Mouse (Mus musculus): Measurements from ENCODE around the gene Zfp628.

Gene Zfp628

GRCm38 (mm10) chr7:4918681-4919080 is 3.7 kb downstream of the Zfp628 start:
- no peak for DNase-seq (ENCODE audit: low spot score)

GRCm38 (mm10) chr7:4919096-4919495 is 4.1 kb downstream of the Zfp628 start:
- DNase-seq (ENCODE audit: low spot score): no peak

GRCm38 (mm10) chr7:4919971-4920370 is 5.0 kb downstream of the Zfp628 start:
- DNase-seq (ENCODE audit: low spot score): no peak

- no peak for DNase-seq (ENCODE audit: low spot score)
These were observed 5.5 kb downstream of the Zfp628 start for GRCm38 (mm10) chr7:4920496-4920895.

- no peak for DNase-seq (ENCODE audit: low spot score)
These were observed 6.2 kb downstream of the Zfp628 start for GRCm38 (mm10) chr7:4920976-4921823.

- DNase-seq (ENCODE audit: low spot score): no peak
These were observed 6.9 kb downstream of the Zfp628 start, which contains the start of gene Nat14 for GRCm38 (mm10) chr7:4921824-4922482. Gene Nat14 (plus strand): TSS chr7:4922028.

GRCm38 (mm10) chr7:4922508-4922907 is 7.5 kb downstream of the Zfp628 start:
- peak; percentile 89 for DNase-seq (ENCODE audit: low spot score)

- DNase-seq (ENCODE audit: low spot score): peak; percentile 91
These were observed 8.0 kb downstream of the Zfp628 start for GRCm38 (mm10) chr7:4922931-4923565.

GRCm38 (mm10) chr7:4923586-4924364 is 8.8 kb downstream of the Zfp628 start:
- peak; percentile 55 for DNase-seq (ENCODE audit: low spot score)

GRCm38 (mm10) chr7:4924483-4924882 is 9.5 kb downstream of the Zfp628 start:
- peak; percentile 46 for DNase-seq (ENCODE audit: low spot score)

- DNase-seq (ENCODE audit: low spot score): peak; percentile 51
These were observed 9.9 kb downstream of the Zfp628 start for GRCm38 (mm10) chr7:4924891-4925301.

- peak; percentile 65 for DNase-seq (ENCODE audit: low spot score)
These were observed 10.7 kb downstream of the Zfp628 start, which contains the start of gene Ssc5d for GRCm38 (mm10) chr7:4925441-4926381. Gene Ssc5d (plus strand): TSS chr7:4925785.

GRCm38 (mm10) chr7:4926849-4927248 is 11.8 kb downstream of the Zfp628 start:
- DNase-seq (ENCODE audit: low spot score): no peak

- DNase-seq (ENCODE audit: low spot score): no peak
These were observed 12.7 kb downstream of the Zfp628 start for GRCm38 (mm10) chr7:4927711-4928110.

- DNase-seq (ENCODE audit: low spot score): no peak
These were observed 13.3 kb downstream of the Zfp628 start for GRCm38 (mm10) chr7:4928323-4928722.

GRCm38 (mm10) chr7:4933103-4933502 is 18.1 kb downstream of the Zfp628 start:
- no peak for DNase-seq (ENCODE audit: low spot score)

GRCm38 (mm10) chr7:4934160-4934914 is 19.3 kb downstream of the Zfp628 start:
- no peak for DNase-seq (ENCODE audit: low spot score)

GRCm38 (mm10) chr7:4936832-4937231 is 21.8 kb downstream of the Zfp628 start:
- DNase-seq (ENCODE audit: low spot score): no peak

GRCm38 (mm10) chr7:4937392-4937791 is 22.4 kb downstream of the Zfp628 start:
- no peak for DNase-seq (ENCODE audit: low spot score)

- DNase-seq (ENCODE audit: low spot score): peak; percentile 76
These were observed 23.4 kb downstream of the Zfp628 start for GRCm38 (mm10) chr7:4938456-4938855.

All from retina, embryonic 14.5 days (tissue).